Mouse (Mus musculus) left cerebral cortex, adult 8-10 months (tissue): ENCODE results near the gene Trim15. TPM values are rescaled to one million over a fixed set of nuclear protein-coding genes. Genes with fewer than 3 reads are reported as not detected.

ENCODE experiments used
- DNase-seq, 2 experiments: peaks; one replicate each; pipeline ENCODE4 v3.0.0; 2022; ENCODE audit warnings: low spot score in 2 of 2
- total RNA-seq, 4 experiments: library from RNA; stranded (reverse); gene quantifications; 2 replicates each; pipeline ENCODE4 v1.2.4; 2022

The Trim15 gene
- total RNA-seq, 4 experiments from 2014 or later, result 0.19 TPM; not detected in 3

GRCm38 (mm10) chr17:36830470-36830869 is 36.5 kb downstream of the Trim15 start:
- no peak for DNase-seq

- DNase-seq, result no peak
Observed at GRCm38 (mm10) chr17:36828488-36828887, 38.5 kb downstream of the Trim15 start.

GRCm38 (mm10) chr17:36826002-36826401 is 41.0 kb downstream of the Trim15 start:
- peak; percentile 47 to 88 for DNase-seq

GRCm38 (mm10) chr17:36825525-36825924 is 41.5 kb downstream of the Trim15 start:
- no peak for DNase-seq

- DNase-seq, result no peak
Observed at GRCm38 (mm10) chr17:36824005-36824404, 43.0 kb downstream of the Trim15 start.

GRCm38 (mm10) chr17:36811871-36812270 is 55.1 kb downstream of the Trim15 start, which contains the start of gene H2-M10.6:
TSS of gene H2-M10.6 (plus strand) at chr17:36812171.
- DNase-seq, result no peak

Other genes with a start within 250 kb of the Trim15 start
- not detected for gene H2-M9, start 224.5 kb downstream of the Trim15 start, total RNA-seq
- not detected for gene H2-M1, start 195.0 kb downstream of the Trim15 start, total RNA-seq
- not detected for gene H2-M10.5, start 94.3 kb downstream of the Trim15 start, total RNA-seq
- gene H2-M10.6, start 55.0 kb downstream of the Trim15 start, total RNA-seq, result not detected
- 10 to 100 TPM; 23.1 to 26.2 (median 24.2) TPM for gene Trim26, start 30.1 kb downstream of the Trim15 start, total RNA-seq
- gene Trim10, start 2.4 kb upstream of the Trim15 start, total RNA-seq, result not detected
- gene Trim40, start 22.9 kb upstream of the Trim15 start, total RNA-seq, result under 1 TPM in 1 of 4 experiments, not detected in 3; 0.24 TPM
- not detected for gene Trim31, start 30.9 kb upstream of the Trim15 start, total RNA-seq
- 1 to 10 TPM; 5.6 to 8.0 (median 6.5) TPM for gene Rnf39, start 75.7 kb upstream of the Trim15 start, total RNA-seq
- gene Ppp1r11, start 84.5 kb upstream of the Trim15 start, total RNA-seq, result 100 to 1,000 TPM; 107 to 144 (median 137) TPM
- 10 to 100 TPM; 23.9 to 39.6 (median 33.0) TPM for gene Znrd1, start 91.3 kb upstream of the Trim15 start, total RNA-seq
- 1 to 10 TPM; 4.7 to 7.3 (median 6.6) TPM for gene Znrd1as, start 91.4 kb upstream of the Trim15 start, total RNA-seq
- 1 to 10 TPM in 1 of 4 experiments, under 1 TPM in 2, not detected in 1; 0.86 to 1.3 (median 0.89) TPM for gene 2410137M14Rik, start 114.0 kb upstream of the Trim15 start, total RNA-seq
- 1 to 10 TPM in 2 of 4 experiments, under 1 TPM in 2; 0.44 to 1.6 (median 0.97) TPM for gene H2-M5, start 122.3 kb upstream of the Trim15 start, total RNA-seq
- 10 to 100 TPM in 1 of 4 experiments, 1 to 10 TPM in 3; 8.1 to 10.5 (median 9.0) TPM for gene Zfp57, start 134.0 kb upstream of the Trim15 start, total RNA-seq
- 10 to 100 TPM; 52.5 to 55.9 (median 54.6) TPM for gene Mog, start 156.2 kb upstream of the Trim15 start, total RNA-seq
- 100 to 1,000 TPM; 662 to 748 (median 699) TPM for gene Gabbr1, start 178.8 kb upstream of the Trim15 start, total RNA-seq
- gene Olfr90, start 221.3 kb upstream of the Trim15 start, total RNA-seq, result not detected
- not detected for gene Olfr91, start 231.1 kb upstream of the Trim15 start, total RNA-seq